Comparison of ENCODE assay signal across 8 mouse cellular contexts in the genomic region with DNA sequence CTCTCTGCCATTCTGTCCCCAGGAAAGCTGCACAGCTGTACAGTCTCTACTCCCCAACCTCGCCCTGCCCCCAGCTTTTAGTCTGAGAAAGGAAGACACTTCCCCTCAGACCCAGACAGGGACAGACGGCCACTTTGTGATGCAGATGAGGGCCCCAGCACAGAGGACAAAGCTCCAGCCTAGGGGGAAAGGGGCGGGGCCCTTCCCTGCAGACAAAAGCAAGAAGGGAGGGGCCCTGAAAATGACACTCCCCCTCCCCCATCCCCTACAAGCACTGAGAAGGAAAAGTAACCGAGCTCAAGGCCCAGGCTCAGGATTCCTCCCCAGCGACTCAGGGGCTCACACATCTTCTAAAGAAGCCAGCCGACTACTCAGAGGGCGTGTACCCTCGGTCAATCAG. TPM values are rescaled to one million over a fixed set of nuclear protein-coding genes. Genes with fewer than 3 reads are reported as not detected.
DNase-seq lines count a peak whose midpoint lies in the region; ATAC-seq and TF ChIP-seq lines count a peak whose summit lies in the region.

No protein-coding gene starts in this region.

- no peak for ATAC-seq in heart, embryonic 11.5 days (replicated peaks; ENCODE audit: insufficient number of reproducible peaks, low FRiP score, low TSS enrichment)
- peak; percentile 41; the same call in 1 of the 2 replicates for ATAC-seq in midbrain, embryonic 15.5 days (replicated peaks)

- H3K27me3 ChIP-seq in heart, embryonic 11.5 days (ENCODE audit: control insufficient read depth, insufficient read depth, low read length) = no peaks in the 10 kb centered on the region
- no peaks in the 10 kb centered on the region for H3K27me3 ChIP-seq in midbrain, embryonic 15.5 days (replicated peaks)

- H3K4me3 ChIP-seq in layer of hippocampus, adult 2 months = peak overlapping the region; percentile 10
- 0 out of 2 replicates have a peak overlapping the region, but pooled peaks have one; percentile 8 for H3K4me3 ChIP-seq in heart, embryonic 11.5 days (ENCODE audit: low read depth, low read length)
- peak overlapping the region; percentile 60 for H3K4me3 ChIP-seq in midbrain, embryonic 15.5 days
- H3K4me3 ChIP-seq in gastrocnemius, adult 2 months = no peak overlapping the region

- no peak for TF ChIP-seq CTCF in layer of hippocampus, adult 2 months (conservative IDR thresholded peaks at IDR 0.05)
- no peak for TF ChIP-seq CTCF in gastrocnemius, adult 2 months (IDR thresholded peaks at IDR 0.05)

- WGBS in heart, embryonic 11.5 days (ENCODE audit: insufficient replicate concordance) = 8% methylated on average over 8 of the region's 8 CpGs
- under 1% methylated on average over 8 of the region's 8 CpGs for WGBS in midbrain, embryonic 15.5 days

- peak overlapping the region; percentile 46 for H3K4me2 ChIP-seq in heart, embryonic 11.5 days
- peak overlapping the region; percentile 61 for H3K4me2 ChIP-seq in midbrain, embryonic 15.5 days

- no peaks in the 10 kb centered on the region for H3K36me3 ChIP-seq in heart, embryonic 11.5 days (ENCODE audit: control insufficient read depth, insufficient read depth, low read length)
- no peaks in the 10 kb centered on the region; the same call in 1 of the 2 replicates for H3K36me3 ChIP-seq in midbrain, embryonic 15.5 days (replicated peaks)

- H3K27ac ChIP-seq in layer of hippocampus, adult 2 months = peak overlapping the region; percentile 47; the same call in 1 of the 2 replicates
- H3K27ac ChIP-seq in heart, embryonic 11.5 days (ENCODE audit: low read depth, low read length) = peak overlapping the region; percentile 29; the same call in 1 of the 2 replicates
- peak overlapping the region; percentile 93 for H3K27ac ChIP-seq in midbrain, embryonic 15.5 days
- no peak overlapping the region for H3K27ac ChIP-seq in gastrocnemius, adult 2 months

- peak; percentile 38 to 44 for DNase-seq in layer of hippocampus, adult 2 months (ENCODE audit: low spot score in 2 of 2)
- no peak for DNase-seq in layer of hippocampus, postnatal 25 days (ENCODE audit: extremely low spot score in 1 of 2, low spot score in 1 of 2)
- DNase-seq in cerebellum, adult 18-20 months = peak; percentile 15 to 20
- peak; percentile 80 for DNase-seq in layer of hippocampus, adult 9-11 months
- DNase-seq in thymus, postnatal 25 days = peak; percentile 30
- DNase-seq in gastrocnemius, adult 2 months = no peak

- intact Hi-C loops in gastrocnemius, adult 2 months (cut with DNase I) = no loop called here

- H3K9ac ChIP-seq in heart, embryonic 11.5 days (ENCODE audit: low read depth, low read length) = peak overlapping the region; percentile 22; the same call in 1 of the 2 replicates
- H3K9ac ChIP-seq in midbrain, embryonic 15.5 days = peak overlapping the region; percentile 26; the same call in 1 of the 2 replicates

- peaks cover 26% of the 10 kb centered on the region for H3K4me1 ChIP-seq in heart, embryonic 11.5 days (ENCODE audit: control insufficient read depth, insufficient read depth, low read length)
- H3K4me1 ChIP-seq in midbrain, embryonic 15.5 days = peaks cover 58% of the 10 kb centered on the region

- no peaks in the 10 kb centered on the region for H3K9me3 ChIP-seq in heart, embryonic 11.5 days (replicated peaks; ENCODE audit: control insufficient read depth, low read length)
- no peaks in the 10 kb centered on the region for H3K9me3 ChIP-seq in midbrain, embryonic 15.5 days

RNA-seq across cellular contexts. Expression of gene Ago1, which starts 2.5 kb away (rescaled TPM):
- 10 to 100 TPM; 63.1 to 64.0 TPM for total RNA-seq in layer of hippocampus, adult 2 months (2021)
- total RNA-seq in layer of hippocampus, postnatal 25 days (2021) = 10 to 100 TPM; 58.5 to 76.4 TPM
- polyA plus RNA-seq in heart, embryonic 11.5 days (2014; fragmentation: Nextera tagmentation; extraction: Ambion mirVana) = 3.9 and 4.1 TPM in 2 replicates
- polyA plus RNA-seq in midbrain, embryonic 15.5 days (2015; fragmentation: Nextera tagmentation; extraction: Ambion mirVana) = 11.9 TPM in 2 replicates
- 1 to 10 TPM; 6.6 to 7.9 TPM for total RNA-seq in gastrocnemius, adult 2 months (2021)

RNA-seq across cellular contexts. Expression of gene Ago3, which starts 36.5 kb away (rescaled TPM):
- 10 to 100 TPM; 39.3 to 50.5 TPM for total RNA-seq in layer of hippocampus, adult 2 months (2021)
- total RNA-seq in layer of hippocampus, postnatal 25 days (2021) = 10 to 100 TPM; 32.7 to 42.4 TPM
- polyA plus RNA-seq in heart, embryonic 11.5 days (2014; fragmentation: Nextera tagmentation; extraction: Ambion mirVana) = 8.4 and 15.7 TPM in 2 replicates
- polyA plus RNA-seq in midbrain, embryonic 15.5 days (2015; fragmentation: Nextera tagmentation; extraction: Ambion mirVana) = 18.0 and 18.6 TPM in 2 replicates
- 10 to 100 TPM in 1 of 2 experiments, 1 to 10 TPM in 1; 7.6 to 11.6 TPM for total RNA-seq in gastrocnemius, adult 2 months (2021)

Comparison
In these comparisons a context has a peak if more than half of its experiments do, and no peak if none do; other contexts are left out.
1. DNase-seq: peak in layer of hippocampus, adult 2 months (2 of 2), cerebellum, adult 18-20 months (2 of 2), layer of hippocampus, adult 9-11 months (single experiment) and thymus, postnatal 25 days (single experiment); none in layer of hippocampus, postnatal 25 days (0 of 2) and gastrocnemius, adult 2 months (single experiment).
2. RNA of gene Ago1, which starts 2.5 kb away (total RNA-seq): 58.5 to 76.4 TPM in layer of hippocampus, postnatal 25 days and 63.1 to 64.0 TPM in layer of hippocampus, adult 2 months; 6.6 to 7.9 TPM in gastrocnemius, adult 2 months; every median in the first group is over 4 times any median in the second.